Mouse (Mus musculus): ENCODE results near the gene Glis2.

Gene Glis2

GRCm38 (mm10) chr16:4604293-4604837, 9.9 kb downstream of the Glis2 start:
- DNase-seq: peak; percentile 63 to 72

GRCm38 (mm10) chr16:4605514-4606131, 11.1 kb downstream of the Glis2 start:
- peak in 1 of 2 experiments; percentile 47 for DNase-seq

GRCm38 (mm10) chr16:4606431-4607084, 12.0 kb downstream of the Glis2 start:
- DNase-seq: peak; percentile 74 to 80

- DNase-seq: peak; percentile 85 to 87
Observed at GRCm38 (mm10) chr16:4607818-4608531, 13.5 kb downstream of the Glis2 start.

- no peak for DNase-seq
Observed at GRCm38 (mm10) chr16:4608532-4609059, 14.1 kb downstream of the Glis2 start.

GRCm38 (mm10) chr16:4611193-4611592, 16.7 kb downstream of the Glis2 start:
- no peak for DNase-seq

- DNase-seq: no peak
Observed at GRCm38 (mm10) chr16:4611676-4612075, 17.2 kb downstream of the Glis2 start.

- DNase-seq: no peak
Observed at GRCm38 (mm10) chr16:4613736-4614135, 19.2 kb downstream of the Glis2 start.

GRCm38 (mm10) chr16:4614639-4615038, 20.1 kb downstream of the Glis2 start:
- peak; percentile 85 to 92 for DNase-seq

GRCm38 (mm10) chr16:4615297-4615696, 20.8 kb downstream of the Glis2 start:
- no peak for DNase-seq

- DNase-seq: peak in 1 of 2 experiments; percentile 15
Observed at GRCm38 (mm10) chr16:4616829-4617228, 22.3 kb downstream of the Glis2 start.

- DNase-seq: peak in 1 of 2 experiments; percentile 13
Observed at GRCm38 (mm10) chr16:4624074-4624473, 29.6 kb downstream of the Glis2 start.

- DNase-seq: peak; percentile 91 to 93
Observed at GRCm38 (mm10) chr16:4624481-4625110, 30.1 kb downstream of the Glis2 start, which contains the start of gene Pam16. Gene Pam16 (minus strand): TSS chr16:4624988.

- DNase-seq: no peak
Observed at GRCm38 (mm10) chr16:4627105-4627504, 32.6 kb downstream of the Glis2 start.

GRCm38 (mm10) chr16:4628898-4629419, 34.4 kb downstream of the Glis2 start:
- DNase-seq: peak; percentile 63

GRCm38 (mm10) chr16:4629950-4630349, 35.4 kb downstream of the Glis2 start:
- DNase-seq: peak; percentile 80 to 89

GRCm38 (mm10) chr16:4632050-4632449, 37.5 kb downstream of the Glis2 start:
- DNase-seq: peak in 1 of 2 experiments; percentile 71

GRCm38 (mm10) chr16:4633661-4634060, 39.1 kb downstream of the Glis2 start:
- no peak for DNase-seq

GRCm38 (mm10) chr16:4634681-4635080, 40.2 kb downstream of the Glis2 start:
- DNase-seq: no peak

GRCm38 (mm10) chr16:4635760-4636159, 41.2 kb downstream of the Glis2 start:
- no peak for DNase-seq

GRCm38 (mm10) chr16:4638891-4639390, 44.4 kb downstream of the Glis2 start:
- no peak for DNase-seq

- DNase-seq: peak; percentile 94
Observed at GRCm38 (mm10) chr16:4639831-4640237, 45.3 kb downstream of the Glis2 start, which contains the start of the genes Vasn and Dnaja3. Gene Vasn (plus strand): TSS chr16:4639941. Gene Dnaja3 (plus strand): TSS chr16:4639989.

All from kidney, adult 8-10 months (tissue).